Mouse (Mus musculus) frontal cortex, postnatal 36 days (tissue): ENCODE data around the gene Zdhhc12.
"Not testable (repeated sequence)": the region's sequence is repeated elsewhere in the genome, so short reads cannot be mapped to it uniquely, and the experiment has no call there.

Experiments
- DNase-seq, 2 experiments: peaks; one replicate each; pipeline ENCODE4 v3.0.0; 2022; ENCODE audit warnings: low spot score in 2 of 2

Zdhhc12 gene

GRCm38 (mm10) chr2:30064298-30064697 lies 29.1 kb downstream of the Zdhhc12 start:
- no peak for DNase-seq

- no peak for DNase-seq
Observed at GRCm38 (mm10) chr2:30063791-30064190, 29.7 kb downstream of the Zdhhc12 start.

GRCm38 (mm10) chr2:30063235-30063634 lies 30.2 kb downstream of the Zdhhc12 start:
- DNase-seq: no peak

GRCm38 (mm10) chr2:30062249-30063093 lies 31.0 kb downstream of the Zdhhc12 start:
- DNase-seq: peak; percentile 40 to 43

GRCm38 (mm10) chr2:30061215-30062166 lies 32.0 kb downstream of the Zdhhc12 start:
- no peak for DNase-seq

GRCm38 (mm10) chr2:30058418-30058817 lies 35.0 kb downstream of the Zdhhc12 start:
- DNase-seq: no peak

GRCm38 (mm10) chr2:30057223-30057904 lies 36.1 kb downstream of the Zdhhc12 start, which contains the start of gene Set:
TSS of gene Set (plus strand) at chr2:30057378.
- no peak for DNase-seq

- DNase-seq: no peak
Observed at GRCm38 (mm10) chr2:30056736-30057135, 36.7 kb downstream of the Zdhhc12 start.

- DNase-seq: not testable (repeated sequence)
Observed at GRCm38 (mm10) chr2:30055310-30055709, 38.1 kb downstream of the Zdhhc12 start.

- no peak for DNase-seq
Observed at GRCm38 (mm10) chr2:30051992-30052761, 41.3 kb downstream of the Zdhhc12 start.

GRCm38 (mm10) chr2:30049831-30050230 lies 43.6 kb downstream of the Zdhhc12 start:
- DNase-seq: no peak

- peak; percentile 98 for DNase-seq
Observed at GRCm38 (mm10) chr2:30048699-30049388, 44.6 kb downstream of the Zdhhc12 start, which contains the start of gene Wdr34. TSS of gene Wdr34 (minus strand) at chr2:30048881.

GRCm38 (mm10) chr2:30048101-30048501 lies 45.3 kb downstream of the Zdhhc12 start:
- DNase-seq: no peak

- DNase-seq: no peak
Observed at GRCm38 (mm10) chr2:30047127-30047526, 46.3 kb downstream of the Zdhhc12 start.

GRCm38 (mm10) chr2:30044550-30044949 lies 48.9 kb downstream of the Zdhhc12 start:
- no peak for DNase-seq

- DNase-seq: peak; percentile 66 to 76
Observed at GRCm38 (mm10) chr2:30042445-30042844, 51.0 kb downstream of the Zdhhc12 start.
